10 mouse cellular contexts compared by ENCODE assay signal in the genomic region with DNA sequence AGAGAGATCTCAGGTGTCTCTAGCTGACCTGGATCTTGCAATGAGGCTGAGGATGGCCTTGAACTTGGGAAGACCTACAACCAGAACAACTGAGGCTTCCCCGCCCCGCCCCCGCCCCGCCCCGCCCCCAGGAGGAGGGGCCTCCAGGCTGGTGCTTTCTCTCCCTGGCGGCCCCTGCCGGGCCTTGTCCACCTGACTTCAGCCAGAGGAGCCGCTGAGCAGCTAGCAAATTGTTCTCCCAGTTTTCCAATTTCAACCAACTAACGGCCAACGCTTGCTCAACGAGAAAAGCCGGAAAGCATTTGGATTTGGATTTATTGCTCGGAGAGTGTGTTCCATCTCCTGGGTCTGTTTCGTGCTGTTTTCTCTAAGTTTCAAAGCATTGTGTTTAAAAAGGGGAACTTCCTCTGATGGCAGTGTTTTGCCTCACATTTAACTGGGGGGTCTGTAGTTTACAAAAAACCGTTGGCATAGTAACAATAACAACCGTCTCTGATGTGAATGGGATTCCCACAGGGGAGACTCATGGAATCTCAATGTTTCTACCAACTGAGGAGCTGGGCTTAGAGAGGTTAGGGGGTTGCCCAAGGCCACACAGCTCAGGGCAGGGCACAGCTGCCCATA. TPM values are rescaled to one million over a fixed set of nuclear protein-coding genes. Genes with fewer than 3 reads are reported as not detected.
DNase-seq lines count a peak whose midpoint lies in the region; ATAC-seq lines count a peak whose summit lies in the region.
"Had no signal": no experiment of that assay in that cellular context is flagged by ENCODE, and none has a peak within 500 bp of the region (broad histone marks: within the 10 kb centered on the region; RNA-seq: fewer than 3 reads in every experiment).

No protein-coding gene starts in this region.

- H3K4me1 ChIP-seq in lung, embryonic 16.5 days (replicated peaks; ENCODE audit: control insufficient read depth, insufficient read depth, low read length) = peaks cover 7% of the 10 kb centered on the region; the same call in 1 of the 2 replicates
- H3K4me1 ChIP-seq in brown adipose tissue, adult 24 weeks (ENCODE audit: control insufficient read depth, insufficient read depth, insufficient read length, low read length) = peaks cover 3% of the 10 kb centered on the region; the same call in 1 of the 2 replicates
- H3K4me1 ChIP-seq in hindbrain, embryonic 14.5 days (replicated peaks; ENCODE audit: control insufficient read depth, insufficient read depth, low read length) = peaks cover 8% of the 10 kb centered on the region
- H3K4me1 ChIP-seq in midbrain, embryonic 16.5 days (ENCODE audit: control insufficient read depth, insufficient read depth, low read length) = peaks cover 13% of the 10 kb centered on the region
- H3K4me1 ChIP-seq: megakaryocyte, embryonic 14.5 days had no signal

- H3K36me3 ChIP-seq in lung, embryonic 16.5 days (ENCODE audit: control insufficient read depth, insufficient read depth, low read length) = no peaks in the 10 kb centered on the region
- no peaks in the 10 kb centered on the region for H3K36me3 ChIP-seq in hindbrain, embryonic 14.5 days (replicated peaks; ENCODE audit: control insufficient read depth, insufficient read depth)
- H3K36me3 ChIP-seq in midbrain, embryonic 16.5 days (ENCODE audit: control insufficient read depth, insufficient read depth, low read length) = no peaks in the 10 kb centered on the region
- H3K36me3 ChIP-seq: stomach, embryonic 15.5 days had no signal

- no peak for ATAC-seq in lung, embryonic 16.5 days (ENCODE audit: low read depth)
- no peak for ATAC-seq in hindbrain, embryonic 14.5 days (ENCODE audit: low FRiP score)
- ATAC-seq in midbrain, embryonic 16.5 days = no peak

- no peak overlapping the region for H3K4me3 ChIP-seq in lung, embryonic 16.5 days (ENCODE audit: low read length)
- no peak overlapping the region for H3K4me3 ChIP-seq in brown adipose tissue, adult 24 weeks (ENCODE audit: insufficient read depth, low read depth, low read length)
- H3K4me3 ChIP-seq in hindbrain, embryonic 14.5 days (replicated peaks; ENCODE audit: low read length) = no peak overlapping the region
- no peak overlapping the region for H3K4me3 ChIP-seq in midbrain, embryonic 16.5 days (ENCODE audit: low read depth, low read length)
- H3K4me3 ChIP-seq: megakaryocyte, embryonic 14.5 days; stomach, embryonic 15.5 days had no signal

- no peaks in the 10 kb centered on the region for H3K9me3 ChIP-seq in lung, embryonic 16.5 days (ENCODE audit: control insufficient read depth, low read length)
- no peaks in the 10 kb centered on the region for H3K9me3 ChIP-seq in hindbrain, embryonic 14.5 days (ENCODE audit: control insufficient read depth, low read length)
- H3K9me3 ChIP-seq in midbrain, embryonic 16.5 days (replicated peaks; ENCODE audit: control insufficient read depth, low read length, poor library complexity, severe bottlenecking) = no peaks in the 10 kb centered on the region
- H3K9me3 ChIP-seq: megakaryocyte, embryonic 14.5 days; stomach, embryonic 15.5 days had no signal

- peak overlapping the region; percentile 46; the same call in 1 of the 2 replicates for H3K27ac ChIP-seq in lung, embryonic 16.5 days (ENCODE audit: low read length)
- peak overlapping the region; percentile 16; the same call in 1 of the 2 replicates for H3K27ac ChIP-seq in brown adipose tissue, adult 24 weeks (replicated peaks; ENCODE audit: low read depth, low read length)
- peak overlapping the region; percentile 11; the same call in 1 of the 2 replicates for H3K27ac ChIP-seq in hindbrain, embryonic 14.5 days
- peak overlapping the region; percentile 47 for H3K27ac ChIP-seq in midbrain, embryonic 16.5 days (ENCODE audit: low read length)
- H3K27ac ChIP-seq: stomach, embryonic 15.5 days had no signal

- 15% methylated on average over 16 of the region's 16 CpGs for WGBS in lung, embryonic 16.5 days
- 14% methylated on average over 10 of the region's 16 CpGs for WGBS in hindbrain, embryonic 14.5 days
- 9% methylated on average over 15 of the region's 16 CpGs for WGBS in midbrain, embryonic 16.5 days

- H3K4me2 ChIP-seq in lung, embryonic 16.5 days (ENCODE audit: low read depth, low read length) = no peak overlapping the region
- H3K4me2 ChIP-seq in hindbrain, embryonic 14.5 days (replicated peaks) = no peak overlapping the region
- H3K4me2 ChIP-seq in midbrain, embryonic 16.5 days (ENCODE audit: low read length) = 0 out of 2 replicates have a peak overlapping the region, but pooled peaks have one; percentile 12
- H3K4me2 ChIP-seq: heart, embryonic 11.5 days; stomach, embryonic 15.5 days had no signal

- no peaks in the 10 kb centered on the region for H3K27me3 ChIP-seq in lung, embryonic 16.5 days (ENCODE audit: control insufficient read depth, insufficient read depth, low read depth, low read length)
- H3K27me3 ChIP-seq in hindbrain, embryonic 14.5 days (ENCODE audit: control insufficient read depth, insufficient read depth, low read length) = no peaks in the 10 kb centered on the region
- no peaks in the 10 kb centered on the region for H3K27me3 ChIP-seq in midbrain, embryonic 16.5 days (ENCODE audit: control insufficient read depth, insufficient read depth, low read depth, low read length)
- H3K27me3 ChIP-seq: stomach, embryonic 15.5 days had no signal

- no peak for DNase-seq in lung, postnatal 4 days
- no peak for DNase-seq in hindbrain, embryonic 14.5 days (ENCODE audit: low spot score)
- no peak for DNase-seq in right cerebral cortex, postnatal 4 days
- no peak for DNase-seq in lung, postnatal 36 days

- H3K9ac ChIP-seq in lung, embryonic 16.5 days (ENCODE audit: low read length) = peak overlapping the region; percentile 24; the same call in 1 of the 2 replicates
- no peak overlapping the region for H3K9ac ChIP-seq in hindbrain, embryonic 14.5 days
- H3K9ac ChIP-seq in midbrain, embryonic 16.5 days (ENCODE audit: low read depth, low read length) = no peak overlapping the region
- H3K9ac ChIP-seq: stomach, embryonic 15.5 days had no signal

RNA-seq across cellular contexts. Expression of a gene that starts 5.8 kb away (rescaled TPM):
- polyA plus RNA-seq in lung, embryonic 16.5 days (2015; fragmentation: Nextera tagmentation; extraction: Ambion mirVana) = 9.7 and 10.4 TPM in 2 replicates
- 3.6 and 4.5 TPM in 2 replicates for polyA plus RNA-seq in brown adipose tissue, adult 24 weeks (2012; ENCODE audit: insufficient read depth, insufficient read length, missing spikeins)
- 10.9 and 12.8 TPM in 2 replicates for polyA plus RNA-seq in hindbrain, embryonic 14.5 days (2014; fragmentation: Nextera tagmentation; extraction: Ambion mirVana)
- 6.7 and 9.2 TPM in 2 replicates for polyA plus RNA-seq in midbrain, embryonic 16.5 days (2015; fragmentation: Nextera tagmentation; extraction: Ambion mirVana)

RNA-seq across cellular contexts. Expression of a gene that starts 22.6 kb away (rescaled TPM):
- polyA plus RNA-seq in lung, embryonic 16.5 days (2015; fragmentation: Nextera tagmentation; extraction: Ambion mirVana) = 110 and 111 TPM in 2 replicates
- polyA plus RNA-seq in brown adipose tissue, adult 24 weeks (2012; ENCODE audit: insufficient read depth, insufficient read length, missing spikeins) = 89.6 and 106 TPM in 2 replicates
- 184 and 202 TPM in 2 replicates for polyA plus RNA-seq in hindbrain, embryonic 14.5 days (2014; fragmentation: Nextera tagmentation; extraction: Ambion mirVana)
- 169 and 175 TPM in 2 replicates for polyA plus RNA-seq in midbrain, embryonic 16.5 days (2015; fragmentation: Nextera tagmentation; extraction: Ambion mirVana)

RNA-seq across cellular contexts. Expression of a gene that starts 46.9 kb away (rescaled TPM):
- 14.5 and 15.7 TPM in 2 replicates for polyA plus RNA-seq in lung, embryonic 16.5 days (2015; fragmentation: Nextera tagmentation; extraction: Ambion mirVana)
- not detected in 2 replicates for polyA plus RNA-seq in brown adipose tissue, adult 24 weeks (2012; ENCODE audit: insufficient read depth, insufficient read length, missing spikeins)
- 0.40 and 0.91 TPM in 2 replicates for polyA plus RNA-seq in hindbrain, embryonic 14.5 days (2014; fragmentation: Nextera tagmentation; extraction: Ambion mirVana)
- polyA plus RNA-seq in midbrain, embryonic 16.5 days (2015; fragmentation: Nextera tagmentation; extraction: Ambion mirVana) = 1.3 and 1.7 TPM in 2 replicates
